Mouse (Mus musculus) limb, embryonic 10.5 days (tissue): Measurements from ENCODE around the gene Gpatch2l. TPM values are rescaled to one million over a fixed set of nuclear protein-coding genes. Genes with fewer than 3 reads are reported as not detected.

Source experiments
- DNase-seq: peaks from one replicate; pipeline ENCODE4 v3.0.0-alpha.2; 2017; ENCODE audit warnings: low spot score
- H3K27ac ChIP-seq: fragments of 300-500 bp; sonication (generic); 2 replicates; pipeline ENCODE4 v1.5.1; 2016; ENCODE audit warnings: mild to moderate bottlenecking
- H3K27me3 ChIP-seq: fragments of 300-500 bp; sonication (generic); 2 replicates; pipeline ENCODE4 v1.6.1; 2016; ENCODE audit warnings: low read depth, mild to moderate bottlenecking; ENCODE audit not compliant: poor library complexity, severe bottlenecking
- H3K36me3 ChIP-seq: fragments of 300-500 bp; sonication (generic); 2 replicates; pipeline ENCODE4 v1.6.1; 2016; ENCODE audit warnings: mild to moderate bottlenecking, moderate library complexity
- H3K4me1 ChIP-seq: fragments of 300-500 bp; sonication (generic); 2 replicates; pipeline ENCODE4 v1.6.1; 2016
- H3K4me3 ChIP-seq: fragments of 300-500 bp; sonication (generic); 2 replicates; pipeline ENCODE4 v1.5.1; 2016; ENCODE audit warnings: mild to moderate bottlenecking, moderate library complexity
- H3K9me3 ChIP-seq: fragments of 300-500 bp; sonication (generic); replicated peaks from 2 replicates; pipeline ENCODE4 v1.6.1; 2016; ENCODE audit warnings: mild to moderate bottlenecking
- WGBS: fragments of 180-500 bp; shearing (Covaris S2); methylation state at CpG from one replicate; pipeline ENCODE4 v1.1.7; 2016; 5-methylcytosine and 5-hydroxymethylcytosine counted together
- polyA plus RNA-seq: library from polyadenylated mRNA; unstranded; fragments of >200 nt; fragmentation: Nextera tagmentation; extraction: Ambion mirVana; gene quantifications from 2 replicates; pipeline ENCODE4 v1.2.1, GENCODE M21; 2016

The Gpatch2l gene
- polyA plus RNA-seq, 1 experiment from 2014 or later = 18.0 TPM

GRCm38 (mm10) chr12:86238736-86239135, 2.9 kb upstream of the Gpatch2l start:
- no peaks in the 10 kb centered on the region for H3K36me3 ChIP-seq
- H3K4me3 ChIP-seq = no peak overlapping the region
- no peak for DNase-seq
- H3K9me3 ChIP-seq = no peaks in the 10 kb centered on the region
- no peak overlapping the region for H3K27ac ChIP-seq
- 73% methylated on average over 2 of the region's 2 CpGs for WGBS
- peaks cover 14% of the 10 kb centered on the region for H3K4me1 ChIP-seq
- H3K27me3 ChIP-seq = no peaks in the 10 kb centered on the region

GRCm38 (mm10) chr12:86242563-86242962, 905 bp downstream of the Gpatch2l start:
- H3K9me3 ChIP-seq = no peaks in the 10 kb centered on the region
- H3K4me1 ChIP-seq = peaks cover 14% of the 10 kb centered on the region
- DNase-seq = no peak
- H3K36me3 ChIP-seq = peaks cover 25% of the 10 kb centered on the region
- 34% methylated on average over 7 of the region's 7 CpGs for WGBS
- no peaks in the 10 kb centered on the region for H3K27me3 ChIP-seq
- peak overlapping the region; percentile 86 for H3K4me3 ChIP-seq
- 0 out of 2 replicates have a peak overlapping the region, but pooled peaks have one; percentile 91 for H3K27ac ChIP-seq

GRCm38 (mm10) chr12:86243936-86244335, 2.3 kb downstream of the Gpatch2l start:
- Histone ChIP-seq H3K4me1 (peaks cover 14% of the 10 kb centered on the region), H3K27me3 (no peaks in the 10 kb centered on the region), H3K4me3 (no peak overlapping the region), H3K36me3 (peaks cover 29% of the 10 kb centered on the region), H3K27ac (no peak overlapping the region), H3K9me3 (no peaks in the 10 kb centered on the region)
- WGBS = 96% methylated on average over 17 of the region's 17 CpGs
- no peak for DNase-seq

GRCm38 (mm10) chr12:86250183-86250582, 8.5 kb downstream of the Gpatch2l start:
- DNase-seq = no peak
- 87% methylated on average over 4 of the region's 4 CpGs for WGBS
- H3K4me1 ChIP-seq = no peaks in the 10 kb centered on the region

GRCm38 (mm10) chr12:86254910-86255309, 13.3 kb downstream of the Gpatch2l start:
- H3K36me3 ChIP-seq = peaks cover 34% of the 10 kb centered on the region
- H3K27me3 ChIP-seq = no peaks in the 10 kb centered on the region

More at GRCm38 (mm10) chr12:86250183-86250582, 8.5 kb downstream of the Gpatch2l start:
- H3K27me3 ChIP-seq = no peaks in the 10 kb centered on the region
- no peaks in the 10 kb centered on the region for H3K9me3 ChIP-seq
- H3K27ac ChIP-seq = no peak overlapping the region
- H3K36me3 ChIP-seq = peaks cover 24% of the 10 kb centered on the region
- no peak overlapping the region for H3K4me3 ChIP-seq

GRCm38 (mm10) chr12:86271626-86272025, 30.0 kb downstream of the Gpatch2l start:
- H3K27ac ChIP-seq = no peak overlapping the region
- no peaks in the 10 kb centered on the region for H3K9me3 ChIP-seq
- H3K4me1 ChIP-seq = no peaks in the 10 kb centered on the region
- DNase-seq = no peak
- WGBS = 78% methylated on average over 9 of the region's 9 CpGs
- peaks cover 71% of the 10 kb centered on the region for H3K36me3 ChIP-seq
- H3K27me3 ChIP-seq = no peaks in the 10 kb centered on the region
- H3K4me3 ChIP-seq = no peak overlapping the region

More at GRCm38 (mm10) chr12:86254910-86255309, 13.3 kb downstream of the Gpatch2l start:
- no peaks in the 10 kb centered on the region for H3K4me1 ChIP-seq
- 80% methylated on average over 7 of the region's 7 CpGs for whole genome bisulfite sequencing
- H3K27ac ChIP-seq = no peak overlapping the region
- H3K4me3 ChIP-seq = no peak overlapping the region
- DNase-seq = no peak
- no peaks in the 10 kb centered on the region for H3K9me3 ChIP-seq

- H3K9me3 ChIP-seq = no peaks in the 10 kb centered on the region
- 87% methylated on average over 2 of the region's 2 CpGs for WGBS
- no peak overlapping the region for H3K4me3 ChIP-seq
- H3K27ac ChIP-seq = no peak overlapping the region
- H3K4me1 ChIP-seq = no peaks in the 10 kb centered on the region
- H3K27me3 ChIP-seq = no peaks in the 10 kb centered on the region
- no peak for DNase-seq
- peaks cover 67% of the 10 kb centered on the region for H3K36me3 ChIP-seq
Measured at GRCm38 (mm10) chr12:86274246-86274645, 32.6 kb downstream of the Gpatch2l start.

GRCm38 (mm10) chr12:86275731-86276130, 34.1 kb downstream of the Gpatch2l start:
- H3K4me3 ChIP-seq = no peak overlapping the region
- H3K4me1 ChIP-seq = no peaks in the 10 kb centered on the region
- no peaks in the 10 kb centered on the region for H3K9me3 ChIP-seq
- H3K27ac ChIP-seq = no peak overlapping the region
- WGBS = 93% methylated on average over 3 of the region's 3 CpGs
- H3K36me3 ChIP-seq = peaks cover 54% of the 10 kb centered on the region
- DNase-seq = no peak
- H3K27me3 ChIP-seq = no peaks in the 10 kb centered on the region

GRCm38 (mm10) chr12:86276463-86276862, 34.8 kb downstream of the Gpatch2l start:
- no peaks in the 10 kb centered on the region for H3K27me3 ChIP-seq
- peaks cover 57% of the 10 kb centered on the region for H3K36me3 ChIP-seq
- no peak for DNase-seq
- no peak overlapping the region for H3K27ac ChIP-seq
- H3K9me3 ChIP-seq = no peaks in the 10 kb centered on the region
- no peaks in the 10 kb centered on the region for H3K4me1 ChIP-seq
- H3K4me3 ChIP-seq = no peak overlapping the region
- 84% methylated on average over 2 of the region's 2 CpGs for WGBS

- Histone ChIP-seq H3K36me3 (peaks cover 53% of the 10 kb centered on the region), H3K27me3 (no peaks in the 10 kb centered on the region), H3K4me3 (no peak overlapping the region), H3K27ac (no peak overlapping the region), H3K9me3 (no peaks in the 10 kb centered on the region), H3K4me1 (no peaks in the 10 kb centered on the region)
- WGBS = 82% methylated on average over 5 of the region's 5 CpGs
- DNase-seq = no peak
Measured at GRCm38 (mm10) chr12:86276895-86277294, 35.2 kb downstream of the Gpatch2l start.

- 86% methylated on average over 10 of the region's 10 CpGs for WGBS
- H3K27me3 ChIP-seq = no peaks in the 10 kb centered on the region
- no peak overlapping the region for H3K27ac ChIP-seq
- peaks cover 59% of the 10 kb centered on the region for H3K36me3 ChIP-seq
- H3K4me3 ChIP-seq = no peak overlapping the region
- no peak for DNase-seq
- H3K9me3 ChIP-seq = no peaks in the 10 kb centered on the region
- H3K4me1 ChIP-seq = no peaks in the 10 kb centered on the region
Measured at GRCm38 (mm10) chr12:86280000-86280399, 38.3 kb downstream of the Gpatch2l start.

GRCm38 (mm10) chr12:86285704-86286103, 44.0 kb downstream of the Gpatch2l start:
- WGBS = 98% methylated on average over 2 of the region's 2 CpGs
- H3K4me3 ChIP-seq = no peak overlapping the region
- no peaks in the 10 kb centered on the region for H3K27me3 ChIP-seq
- no peak for DNase-seq
- no peaks in the 10 kb centered on the region for H3K9me3 ChIP-seq
- H3K36me3 ChIP-seq = peaks cover 72% of the 10 kb centered on the region
- no peak overlapping the region for H3K27ac ChIP-seq
- H3K4me1 ChIP-seq = no peaks in the 10 kb centered on the region

GRCm38 (mm10) chr12:86297450-86297849, 55.8 kb downstream of the Gpatch2l start:
- 82% methylated on average over 10 of the region's 10 CpGs for WGBS

GRCm38 (mm10) chr12:86302973-86303372, 61.3 kb downstream of the Gpatch2l start:
- DNase-seq = no peak
- Histone ChIP-seq H3K27ac (no peak overlapping the region), H3K4me3 (no peak overlapping the region), H3K27me3 (no peaks in the 10 kb centered on the region), H3K36me3 (no peaks in the 10 kb centered on the region), H3K4me1 (peaks cover 9% of the 10 kb centered on the region), H3K9me3 (no peaks in the 10 kb centered on the region)
- WGBS = 89% methylated on average over 10 of the region's 10 CpGs

More at GRCm38 (mm10) chr12:86297450-86297849, 55.8 kb downstream of the Gpatch2l start:
- H3K36me3 ChIP-seq = no peaks in the 10 kb centered on the region
- H3K4me1 ChIP-seq = no peaks in the 10 kb centered on the region
- no peak for DNase-seq
- no peak overlapping the region for H3K4me3 ChIP-seq
- no peaks in the 10 kb centered on the region for H3K9me3 ChIP-seq
- H3K27ac ChIP-seq = no peak overlapping the region
- no peaks in the 10 kb centered on the region for H3K27me3 ChIP-seq
